In the genomic region with DNA sequence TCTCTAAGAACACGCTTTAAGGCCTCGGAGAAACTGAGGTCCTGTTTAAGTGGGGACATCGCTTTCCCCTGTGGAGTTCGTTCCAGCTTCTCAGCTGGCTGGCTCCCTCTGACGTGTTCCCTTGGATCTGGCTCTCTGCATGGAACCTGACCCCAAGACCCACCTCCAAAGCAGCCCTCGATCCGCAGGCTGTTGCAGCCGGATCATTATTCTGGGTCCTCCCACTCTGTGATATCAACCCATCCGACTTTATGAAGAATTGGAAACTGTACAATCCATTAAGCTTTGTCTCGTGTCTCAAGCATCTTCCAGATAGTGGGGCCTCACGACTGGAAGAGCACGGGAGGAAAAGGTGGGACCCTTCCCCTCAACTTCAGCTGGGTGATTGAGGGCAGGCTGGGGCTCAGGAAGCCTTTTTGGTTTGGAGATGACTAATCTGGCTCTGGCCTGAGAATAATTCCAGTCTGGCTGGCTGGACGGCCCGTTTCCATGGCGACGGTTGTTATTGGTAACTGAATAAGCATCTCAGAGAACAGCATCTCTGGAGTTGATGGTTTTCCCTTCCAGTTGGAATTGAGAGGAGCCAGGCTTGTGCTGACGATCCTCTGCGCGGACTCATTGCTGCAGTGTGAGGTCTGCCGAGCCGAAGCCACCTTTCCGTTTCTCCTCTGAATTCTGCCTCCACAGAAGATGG, we compare ENCODE assay signal across 9 mouse cellular contexts. TPM values are rescaled to one million over a fixed set of nuclear protein-coding genes. Genes with fewer than 3 reads are reported as not detected.
DNase-seq lines count a peak whose midpoint lies in the region; ATAC-seq and TF ChIP-seq lines count a peak whose summit lies in the region.
"Had no signal": no experiment of that assay in that cellular context is flagged by ENCODE, and none has a peak within 500 bp of the region (broad histone marks: within the 10 kb centered on the region; RNA-seq: fewer than 3 reads in every experiment).

No protein-coding gene starts in this region.

- peak; percentile 76 for ATAC-seq in forebrain, embryonic 13.5 days
- ATAC-seq in midbrain, postnatal 0 days (ENCODE audit: low FRiP score) = peak; percentile 79
- no peak for ATAC-seq in intestine, postnatal 0 days
- ATAC-seq in kidney, embryonic 16.5 days (ENCODE audit: low FRiP score, low TSS enrichment) = no peak

- H3K9ac ChIP-seq in forebrain, embryonic 13.5 days = no peak overlapping the region
- H3K9ac ChIP-seq in midbrain, postnatal 0 days (replicated peaks; ENCODE audit: low read length, poor library complexity, severe bottlenecking) = no peak overlapping the region
- H3K9ac ChIP-seq in intestine, postnatal 0 days (ENCODE audit: low read depth, low read length) = no peak overlapping the region
- no peak overlapping the region for H3K9ac ChIP-seq in kidney, embryonic 16.5 days (replicated peaks; ENCODE audit: low read length)

- DNase-seq in urinary bladder, postnatal 14 days (ENCODE audit: low spot score) = peak; percentile 10
- no peak for DNase-seq in urinary bladder, postnatal 36 days (ENCODE audit: low spot score in 2 of 2)
- DNase-seq in layer of hippocampus, adult 9-11 months = peak; percentile 90
- peak; percentile 94 for DNase-seq in midbrain, postnatal 0 days (ENCODE audit: low spot score)
- DNase-seq in T-cell, adult 2 months (ENCODE audit: low spot score) = no peak

- H3K9me3 ChIP-seq in forebrain, embryonic 13.5 days (replicated peaks) = no peaks in the 10 kb centered on the region
- no peaks in the 10 kb centered on the region for H3K9me3 ChIP-seq in midbrain, postnatal 0 days (ENCODE audit: low read length)
- H3K9me3 ChIP-seq in intestine, postnatal 0 days (ENCODE audit: control insufficient read depth) = no peaks in the 10 kb centered on the region
- H3K9me3 ChIP-seq in kidney, embryonic 16.5 days (ENCODE audit: low read length) = no peaks in the 10 kb centered on the region

- no peaks in the 10 kb centered on the region for H3K36me3 ChIP-seq in forebrain, embryonic 13.5 days (ENCODE audit: poor library complexity, severe bottlenecking)
- no peaks in the 10 kb centered on the region for H3K36me3 ChIP-seq in midbrain, postnatal 0 days (ENCODE audit: insufficient read depth, low read length)
- no peaks in the 10 kb centered on the region for H3K36me3 ChIP-seq in intestine, postnatal 0 days (ENCODE audit: control insufficient read depth, insufficient read depth)
- no peaks in the 10 kb centered on the region for H3K36me3 ChIP-seq in kidney, embryonic 16.5 days (ENCODE audit: insufficient read depth, low read length)

- no peak overlapping the region for H3K4me3 ChIP-seq in forebrain, embryonic 13.5 days
- H3K4me3 ChIP-seq in midbrain, postnatal 0 days (ENCODE audit: low read depth, low read length) = no peak overlapping the region
- no peak overlapping the region for H3K4me3 ChIP-seq in intestine, postnatal 0 days (ENCODE audit: low read depth, low read length)
- H3K4me3 ChIP-seq in kidney, embryonic 16.5 days (ENCODE audit: low read length) = no peak overlapping the region

- 45% methylated on average over 22 of the region's 22 CpGs for WGBS in forebrain, embryonic 13.5 days
- WGBS in midbrain, postnatal 0 days = 28% methylated on average over 22 of the region's 22 CpGs
- WGBS in intestine, postnatal 0 days = 71% methylated on average over 22 of the region's 22 CpGs
- 69% methylated on average over 22 of the region's 22 CpGs for WGBS in kidney, embryonic 16.5 days

- H3K4me1 ChIP-seq in forebrain, embryonic 13.5 days = peaks cover 14% of the 10 kb centered on the region
- peaks cover 8% of the 10 kb centered on the region; the same call in 1 of the 2 replicates for H3K4me1 ChIP-seq in midbrain, postnatal 0 days (ENCODE audit: insufficient read depth, low read length)
- H3K4me1 ChIP-seq in intestine, postnatal 0 days (replicated peaks; ENCODE audit: control insufficient read depth, insufficient read depth, low read length) = no peaks in the 10 kb centered on the region
- H3K4me1 ChIP-seq in kidney, embryonic 16.5 days (ENCODE audit: insufficient read depth, low read length) = no peaks in the 10 kb centered on the region

- peak overlapping the region; percentile 15 for H3K4me2 ChIP-seq in forebrain, embryonic 13.5 days
- 0 out of 2 replicates have a peak overlapping the region, but pooled peaks have one; percentile 7 for H3K4me2 ChIP-seq in midbrain, postnatal 0 days (ENCODE audit: low read depth, low read length, poor library complexity, severe bottlenecking)
- H3K4me2 ChIP-seq in intestine, postnatal 0 days (replicated peaks; ENCODE audit: low read depth) = no peak overlapping the region
- H3K4me2 ChIP-seq in kidney, embryonic 16.5 days (replicated peaks; ENCODE audit: low read depth, low read length) = no peak overlapping the region

- peak overlapping the region; percentile 73 for H3K27ac ChIP-seq in forebrain, embryonic 13.5 days
- H3K27ac ChIP-seq in midbrain, postnatal 0 days (ENCODE audit: low read depth, low read length) = peak overlapping the region; percentile 62
- H3K27ac ChIP-seq in intestine, postnatal 0 days (ENCODE audit: low read depth, low read length) = no peak overlapping the region
- no peak overlapping the region for H3K27ac ChIP-seq in kidney, embryonic 16.5 days (ENCODE audit: low read length)

- H3K27me3 ChIP-seq in forebrain, embryonic 13.5 days = no peaks in the 10 kb centered on the region
- no peaks in the 10 kb centered on the region for H3K27me3 ChIP-seq in midbrain, postnatal 0 days (ENCODE audit: insufficient read depth, low read length)
- no peaks in the 10 kb centered on the region for H3K27me3 ChIP-seq in intestine, postnatal 0 days (replicated peaks; ENCODE audit: control insufficient read depth, insufficient read depth, low read length)
- no peaks in the 10 kb centered on the region; the same call in 1 of the 2 replicates for H3K27me3 ChIP-seq in kidney, embryonic 16.5 days (ENCODE audit: insufficient read depth, low read length)

- TF ChIP-seq CTCF in midbrain, postnatal 0 days (IDR thresholded peaks at IDR 0.05) = no peak
- no peak for TF ChIP-seq CTCF in intestine, postnatal 0 days (IDR thresholded peaks at IDR 0.05; ENCODE audit: low read depth)

RNA-seq across cellular contexts. Expression of a gene that starts 50.4 kb away (rescaled TPM):
- 17.9 and 20.6 TPM in 2 replicates for polyA plus RNA-seq in forebrain, embryonic 13.5 days (2015; fragmentation: Nextera tagmentation; extraction: Ambion mirVana)
- 7.6 and 14.3 TPM in 2 replicates for total RNA-seq in midbrain, postnatal 0 days (2014; rRNA removed)
- polyA plus RNA-seq in midbrain, postnatal 0 days (2015; fragmentation: Nextera tagmentation; extraction: Ambion mirVana) = 57.0 and 64.7 TPM in 2 replicates
- polyA plus RNA-seq in intestine, postnatal 0 days (2015; fragmentation: Nextera tagmentation; extraction: Ambion mirVana) = 2.0 and 3.3 TPM in 2 replicates
- polyA plus RNA-seq in kidney, embryonic 16.5 days (2015; fragmentation: Nextera tagmentation; extraction: Ambion mirVana) = 1.8 and 2.0 TPM in 2 replicates
- total RNA-seq: hematopoietic stem cell, adult 5-6 weeks had no signal

Comparison
In these comparisons a context has a peak if more than half of its experiments do, and no peak if none do; other contexts are left out.
1. DNase-seq: peak in urinary bladder, postnatal 14 days (single experiment), layer of hippocampus, adult 9-11 months (single experiment) and midbrain, postnatal 0 days (single experiment); none in urinary bladder, postnatal 36 days (0 of 2) and T-cell, adult 2 months (single experiment).
2. ATAC-seq: peak in forebrain, embryonic 13.5 days (single experiment) and midbrain, postnatal 0 days (single experiment); none in intestine, postnatal 0 days (single experiment) and kidney, embryonic 16.5 days (single experiment).
3. H3K27ac ChIP-seq: peak in forebrain, embryonic 13.5 days (single experiment) and midbrain, postnatal 0 days (single experiment); none in intestine, postnatal 0 days (single experiment) and kidney, embryonic 16.5 days (single experiment).
4. H3K4me2 ChIP-seq: peak in forebrain, embryonic 13.5 days (single experiment) and midbrain, postnatal 0 days (single experiment); none in intestine, postnatal 0 days (single experiment) and kidney, embryonic 16.5 days (single experiment).